Mouse (Mus musculus) liver, embryonic 14.5 days (tissue): ENCODE data around the gene Zc3h12d. TPM values are rescaled to one million over a fixed set of nuclear protein-coding genes. Genes with fewer than 3 reads are reported as not detected.

Experiments
- ATAC-seq: fragments of 200-750 bp; cut with Nextera tagmentation; 2 replicates; pipeline ENCODE4 v1.8.0; 2017; ENCODE audit warnings: moderate number of reproducible peaks, mild to moderate bottlenecking, moderate library complexity; ENCODE audit not compliant: insufficient read depth
- DNase-seq, 3 experiments: peaks; one replicate each; pipeline ENCODE4 v3.0.0-alpha.2; 2012 to 2013; ENCODE audit warnings: low read depth in 3 of 3, low spot score in 3 of 3
- H3K27ac ChIP-seq: fragments of 300-500 bp; sonication (generic); 2 replicates; pipeline ENCODE4 v1.5.1; 2014; ENCODE audit warnings: moderate library complexity, mild to moderate bottlenecking, control low read depth, inconsistent platforms
- H3K27me3 ChIP-seq: fragments of 300-500 bp; sonication (generic); 2 replicates; pipeline ENCODE4 v1.6.1; 2014; ENCODE audit warnings: mild to moderate bottlenecking, low read length, moderate library complexity; ENCODE audit not compliant: control insufficient read depth, insufficient read depth
- H3K36me3 ChIP-seq: fragments of 300-500 bp; sonication (generic); replicated peaks from 2 replicates; pipeline ENCODE4 v1.6.1; 2014; ENCODE audit warnings: low read depth; ENCODE audit not compliant: control insufficient read depth, insufficient read depth
- H3K4me1 ChIP-seq, 2 experiments: fragments of 200-500 bp in 1 of 2; fragments of 300-500 bp in 1 of 2; sonication (generic) in 1 of 2; replicated peaks; 2 replicates each; pipeline ENCODE4 v1.6.1; 2012 to 2014; ENCODE audit warnings: antibody characterized with exemption in 1 of 2, inconsistent platforms in 1 of 2, low read length in 1 of 2; ENCODE audit not compliant: control insufficient read depth in 2 of 2, insufficient read depth in 2 of 2
- H3K4me2 ChIP-seq: fragments of 300-500 bp; sonication (generic); 2 replicates; pipeline ENCODE4 v1.6.1; 2014; ENCODE audit warnings: low read depth, mild to moderate bottlenecking, control low read depth, moderate library complexity
- H3K4me3 ChIP-seq, 2 experiments: fragments of 200-500 bp in 1 of 2; fragments of 300-500 bp in 1 of 2; sonication (generic) in 1 of 2; 2 replicates each; pipeline ENCODE4 v1.5.1; 2012 to 2014; ENCODE audit warnings: low read depth in 2 of 2, low read length in 2 of 2, mild to moderate bottlenecking in 2 of 2, control low read depth in 1 of 2, inconsistent platforms in 1 of 2, moderate library complexity in 1 of 2; ENCODE audit not compliant: insufficient read depth in 1 of 2
- H3K9ac ChIP-seq: fragments of 300-500 bp; sonication (generic); replicated peaks from 2 replicates; pipeline ENCODE4 v1.6.1; 2014; ENCODE audit warnings: mild to moderate bottlenecking, control low read depth, moderate library complexity
- H3K9me3 ChIP-seq: fragments of 300-500 bp; sonication (generic); 2 replicates; pipeline ENCODE4 v1.6.1; 2016; ENCODE audit warnings: low read length, mixed read lengths; ENCODE audit not compliant: control insufficient read depth
- CTCF ChIP-seq: IDR thresholded peaks from 2 replicates; pipeline ENCODE4 v1.5.1; 2016; ENCODE audit warnings: antibody characterized with exemption, low read depth, control low read depth
- EP300 ChIP-seq: IDR thresholded peaks from 2 replicates; pipeline ENCODE4 v1.6.1; 2016; ENCODE audit warnings: antibody characterized with exemption, low read depth
- WGBS: fragments of 180-500 bp; shearing (Covaris S2); extraction: QIAGEN DNeasy Blood & Tissue Kit; methylation state at CpG from one replicate; pipeline ENCODE4 v1.1.7; 2014; ENCODE audit not compliant: insufficient replicate concordance; 5-methylcytosine and 5-hydroxymethylcytosine counted together
- polyA plus RNA-seq, 2 experiments: library from polyadenylated mRNA; depleted of rRNA in 1 of 2; stranded (reverse) in 1 of 2; unstranded in 1 of 2; fragments of >200 nt; fragmentation: Nextera tagmentation in 1 of 2; extraction: Ambion mirVana in 1 of 2; gene quantifications; 2 replicates each; pipeline versions ENCODE4 v1.2.1 to v1.2.3; 2012 to 2014

Zc3h12d gene
- polyA plus RNA-seq, 2 experiments, result 0.15 to 0.25 TPM

DNA sequence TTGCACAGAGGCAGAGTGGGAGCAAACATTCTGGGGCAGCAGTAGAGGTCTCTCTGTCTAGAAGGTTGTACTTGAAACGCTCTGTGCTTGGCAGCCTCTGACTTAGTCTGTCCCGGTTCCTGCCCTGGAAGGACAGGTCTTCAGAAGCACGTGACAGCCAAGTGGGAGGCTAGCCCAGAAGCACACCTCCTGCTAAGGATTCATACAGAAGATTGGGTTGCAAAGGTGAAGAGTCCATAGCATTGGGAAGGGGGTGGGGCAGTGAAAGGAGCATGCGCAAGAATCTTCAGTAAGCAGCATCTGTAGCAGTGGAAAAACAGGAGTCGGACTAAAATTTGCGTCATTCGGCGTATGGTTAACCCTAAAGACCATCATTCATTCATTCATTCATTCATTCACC, 5.8 kb downstream of the Zc3h12d start:
- WGBS, result 81% methylated on average over 8 of the region's 8 CpGs

DNA sequence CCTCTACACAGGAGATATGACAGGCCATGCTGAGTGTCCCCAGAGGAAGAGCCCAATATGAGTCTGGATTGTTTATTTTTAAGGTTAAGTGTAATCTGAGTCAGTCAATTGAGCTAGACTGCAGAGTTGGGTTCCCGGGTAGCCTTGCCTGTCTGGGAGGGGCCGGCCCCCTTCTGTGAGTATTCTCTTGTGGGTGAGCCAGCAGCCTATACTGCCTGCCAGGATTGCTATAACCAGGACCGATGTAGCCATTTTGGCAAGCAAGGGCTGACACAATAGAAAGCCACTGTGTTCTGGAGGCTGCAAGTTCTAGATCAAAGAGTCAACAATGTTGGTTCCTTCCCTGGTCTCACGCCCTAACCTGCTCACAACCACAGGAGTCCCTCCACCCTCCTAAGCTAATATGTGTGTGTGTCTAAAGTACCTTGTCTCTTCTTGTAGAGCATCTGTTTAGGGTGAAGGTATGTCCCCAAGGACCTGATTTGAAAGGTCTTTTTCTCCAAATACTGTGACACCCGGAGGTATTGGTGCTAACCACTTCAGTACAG, 6.7 kb downstream of the Zc3h12d start:
- WGBS, result 64% methylated on average over 5 of the region's 5 CpGs
- H3K27ac ChIP-seq, result no peak overlapping the region
- no peak overlapping the region for H3K9ac ChIP-seq
- H3K27me3 ChIP-seq, result no peaks in the 10 kb centered on the region
- H3K36me3 ChIP-seq, result no peaks in the 10 kb centered on the region
- TF ChIP-seq CTCF (no peak), EP300 (no peak)
- ATAC-seq (no peak), DNase-seq (no peak)
- H3K4me3 ChIP-seq, result no peak overlapping the region
- peaks cover 0 to 2% of the 10 kb centered on the region in 2 experiments; a peak in 1 of 4 replicates for H3K4me1 ChIP-seq
- H3K4me2 ChIP-seq, result no peak overlapping the region
- no peaks in the 10 kb centered on the region for H3K9me3 ChIP-seq

More for the DNA sequence above, 5.8 kb downstream of the Zc3h12d start:
- Histone ChIP-seq H3K27ac (no peak overlapping the region), H3K4me1 (peaks cover 0 to 2% of the 10 kb centered on the region in 2 experiments; a peak in 1 of 4 replicates), H3K9me3 (no peaks in the 10 kb centered on the region), H3K36me3 (no peaks in the 10 kb centered on the region), H3K27me3 (no peaks in the 10 kb centered on the region), H3K9ac (no peak overlapping the region), H3K4me3 (no peak overlapping the region), H3K4me2 (no peak overlapping the region)
- TF ChIP-seq EP300 (no peak), CTCF (no peak)
- DNase-seq, result no peak
- no peak for ATAC-seq

DNA sequence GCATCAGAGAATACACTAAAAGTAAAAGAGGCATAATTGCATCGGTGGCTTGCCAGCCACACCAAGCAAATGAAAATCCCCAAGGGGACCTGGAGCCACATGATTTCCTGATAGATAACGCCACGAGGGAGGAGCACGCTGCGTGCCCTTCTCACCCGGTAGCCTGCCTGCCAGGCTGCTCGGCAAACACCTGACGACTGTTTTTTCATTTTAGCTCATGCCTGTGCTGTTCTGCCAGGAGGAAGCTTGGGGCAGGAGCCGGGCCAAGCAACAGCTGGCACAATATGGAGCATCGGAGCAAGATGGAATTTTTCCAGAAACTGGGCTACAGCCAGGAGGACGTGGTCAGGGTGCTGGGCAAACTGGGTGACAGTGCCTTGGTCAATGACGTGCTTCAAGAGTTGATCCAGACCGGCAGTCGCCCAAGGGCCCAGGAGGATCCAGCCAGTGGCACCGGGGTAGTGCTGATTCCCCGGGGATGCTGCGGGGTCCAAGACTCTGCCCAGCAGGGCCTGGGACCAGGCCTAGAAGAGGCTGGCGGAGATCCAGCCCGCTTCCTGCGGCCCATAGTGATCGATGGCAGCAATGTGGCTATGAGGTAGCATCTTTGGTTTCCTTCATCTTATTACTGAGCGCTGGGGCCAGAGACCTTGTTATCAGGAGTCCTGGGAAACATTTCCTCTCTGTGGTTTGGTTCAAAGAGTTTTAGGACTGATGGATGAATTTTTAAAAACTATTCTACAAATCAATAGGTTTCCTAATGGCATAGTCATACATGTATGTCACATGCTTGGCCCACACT, 7.5 kb downstream of the Zc3h12d start:
- Histone ChIP-seq H3K4me1 (peaks cover 0 to 2% of the 10 kb centered on the region in 2 experiments; a peak in 1 of 4 replicates), H3K27ac (no peak overlapping the region), H3K9me3 (no peaks in the 10 kb centered on the region), H3K4me3 (no peak overlapping the region), H3K4me2 (no peak overlapping the region), H3K9ac (no peak overlapping the region), H3K36me3 (no peaks in the 10 kb centered on the region), H3K27me3 (no peaks in the 10 kb centered on the region)
- no peak for TF ChIP-seq CTCF
- TF ChIP-seq EP300, result no peak
- DNase-seq (no peak), ATAC-seq (no peak)
- 51% methylated on average over 22 of the region's 22 CpGs for WGBS

DNA sequence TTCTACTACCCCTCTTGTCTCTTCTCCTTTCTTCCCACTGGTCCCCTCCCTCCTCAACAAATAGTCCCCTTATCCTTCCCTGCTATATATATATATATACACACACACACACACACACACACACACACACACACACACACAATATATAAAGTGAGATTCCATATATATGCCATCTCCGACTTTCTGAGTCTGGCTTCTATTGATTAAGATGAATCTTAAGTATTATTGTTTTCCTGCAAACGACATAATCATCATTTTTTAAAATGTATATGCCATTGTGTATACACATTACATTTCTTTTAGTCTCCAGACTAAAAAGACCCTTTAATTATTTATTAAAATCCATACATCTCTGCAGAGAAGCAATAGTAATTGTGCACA, 8.1 kb downstream of the Zc3h12d start:
- Histone ChIP-seq H3K27me3 (no peaks in the 10 kb centered on the region), H3K4me3 (no peak overlapping the region), H3K9ac (no peak overlapping the region), H3K9me3 (no peaks in the 10 kb centered on the region), H3K4me2 (no peak overlapping the region), H3K36me3 (no peaks in the 10 kb centered on the region), H3K27ac (no peak overlapping the region), H3K4me1 (peaks cover 0 to 2% of the 10 kb centered on the region in 2 experiments; a peak in 1 of 4 replicates)
- DNase-seq, result no peak
- WGBS, result 53% methylated on average over 2 of the region's 2 CpGs
- no peak for TF ChIP-seq CTCF
- no peak for TF ChIP-seq EP300
- no peak for ATAC-seq

DNA sequence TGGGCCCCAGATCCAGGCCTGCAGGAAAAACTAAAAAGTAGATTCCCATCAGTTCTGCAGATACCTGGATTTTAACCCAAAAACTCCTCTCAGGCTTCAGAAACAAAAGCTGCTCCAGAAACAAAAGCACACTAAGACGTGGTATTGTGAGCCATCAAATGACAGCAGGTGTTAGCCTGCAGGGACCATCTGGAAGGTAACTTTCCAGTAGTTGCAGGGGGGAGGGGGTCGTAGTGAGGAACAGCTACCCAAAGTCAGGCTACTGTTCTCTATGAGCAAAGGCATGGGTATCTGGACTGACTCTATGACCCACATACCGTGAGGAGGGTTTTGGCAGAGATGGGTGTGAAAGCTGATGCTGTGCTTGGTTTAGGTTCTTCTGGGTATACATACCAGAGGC, 8.5 kb downstream of the Zc3h12d start:
- Histone ChIP-seq H3K4me1 (peaks cover 0 to 2% of the 10 kb centered on the region in 2 experiments; a peak in 1 of 4 replicates), H3K27ac (no peak overlapping the region), H3K36me3 (no peaks in the 10 kb centered on the region), H3K4me2 (no peak overlapping the region), H3K9me3 (no peaks in the 10 kb centered on the region), H3K9ac (no peak overlapping the region), H3K27me3 (no peaks in the 10 kb centered on the region), H3K4me3 (no peak overlapping the region)
- TF ChIP-seq EP300 (no peak), CTCF (no peak)
- ATAC-seq, result no peak
- DNase-seq, result no peak
- WGBS, result 48% methylated on average over 3 of the region's 3 CpGs
